Mouse (Mus musculus) myocyte (in vitro differentiated cells): Measurements from ENCODE around the gene ccdc198.

Source experiments
- POLR2A ChIP-seq: IDR thresholded peaks from one replicate; pipeline ENCODE4 v1.6.1; 2011; ENCODE audit warnings: low read depth, mild to moderate bottlenecking, control low read depth, moderate library complexity; ENCODE audit not compliant: insufficient read length
- USF1 ChIP-seq: IDR thresholded peaks from one replicate; pipeline ENCODE4 v1.6.1; 2011; ENCODE audit warnings: low read depth, mild to moderate bottlenecking, control low read depth, moderate library complexity

- TF ChIP-seq POLR2A (no peak), USF1 (no peak)
Measured at GRCm38 (mm10) chr14:49173290-49174135, 71.8 kb downstream of the ccdc198 start.
